Mouse (Mus musculus): ENCODE measurements at regions not wholly inside any gene's neighbourhood (a gene's known extent, or its start where the extent isn't known, plus 50 kb on each side); places are given as distances from the start of the nearest gene placed in this dataset.

DNA sequence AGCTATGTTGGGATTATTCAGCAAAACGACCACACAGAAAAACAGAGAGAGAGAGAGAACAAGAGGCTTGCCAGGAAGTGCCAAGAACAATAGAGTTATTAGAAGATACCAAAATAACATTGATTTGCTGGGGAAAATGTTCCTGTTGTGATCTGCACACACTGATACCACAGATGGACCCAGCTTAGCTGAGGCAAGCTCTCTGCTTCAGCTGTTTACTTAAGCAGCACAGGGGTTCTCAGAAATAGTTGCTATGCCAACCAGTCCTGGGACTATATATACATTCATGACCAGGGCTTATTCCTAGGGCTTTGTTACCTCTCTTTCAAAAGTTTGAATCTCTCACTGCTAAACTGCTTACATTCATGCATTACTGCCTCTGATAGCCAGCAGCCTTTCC is 790.5 kb downstream of the Diaph3 start:
- 0 out of 2 replicates have a peak, but pooled peaks cover 3% of the 10 kb centered on the region for H3K4me1 ChIP-seq
- H3K9me3 ChIP-seq (replicated peaks): no peaks in the 10 kb centered on the region
- WGBS: 64% methylated on average over 1 of the region's 1 CpGs
- H3K9ac ChIP-seq: no peak overlapping the region
- no peaks in the 10 kb centered on the region for H3K36me3 ChIP-seq
- H3K4me3 ChIP-seq: no peak overlapping the region
- no peak overlapping the region for H3K4me2 ChIP-seq (replicated peaks)
- H3K27ac ChIP-seq: no peak overlapping the region
- no peak for ATAC-seq (ENCODE audit: low FRiP score)
- no peaks in the 10 kb centered on the region for H3K27me3 ChIP-seq

DNA sequence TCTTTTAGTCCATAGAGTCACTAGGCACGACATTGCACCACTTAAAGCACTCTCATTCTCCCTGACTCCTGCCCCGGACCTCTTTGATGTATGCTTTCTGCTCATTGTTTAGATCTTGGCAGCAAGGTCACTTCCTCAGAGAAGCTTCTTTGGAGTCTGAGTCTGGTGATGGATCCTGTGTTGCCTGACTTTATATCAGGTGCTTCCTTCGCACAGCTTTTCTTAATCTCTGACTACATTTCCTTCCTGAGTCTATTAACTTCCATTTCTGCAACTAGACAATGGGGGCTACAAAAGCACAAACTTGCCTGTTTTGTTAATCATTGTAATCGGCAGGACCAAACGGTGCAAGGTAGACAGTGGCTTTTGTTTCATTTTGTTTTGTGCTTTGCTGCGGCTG is 802.0 kb downstream of the Diaph3 start:
- H3K9me3 ChIP-seq (replicated peaks): no peaks in the 10 kb centered on the region
- 86% methylated on average over 6 of the region's 6 CpGs for WGBS
- H3K4me3 ChIP-seq: no peak overlapping the region
- no peak overlapping the region for H3K4me2 ChIP-seq (replicated peaks)
- no peak overlapping the region for H3K9ac ChIP-seq
- ATAC-seq (ENCODE audit: low FRiP score): no peak
- no peaks in the 10 kb centered on the region for H3K36me3 ChIP-seq
- no peaks in the 10 kb centered on the region for H3K4me1 ChIP-seq
- no peaks in the 10 kb centered on the region for H3K27me3 ChIP-seq
- H3K27ac ChIP-seq: no peak overlapping the region

DNA sequence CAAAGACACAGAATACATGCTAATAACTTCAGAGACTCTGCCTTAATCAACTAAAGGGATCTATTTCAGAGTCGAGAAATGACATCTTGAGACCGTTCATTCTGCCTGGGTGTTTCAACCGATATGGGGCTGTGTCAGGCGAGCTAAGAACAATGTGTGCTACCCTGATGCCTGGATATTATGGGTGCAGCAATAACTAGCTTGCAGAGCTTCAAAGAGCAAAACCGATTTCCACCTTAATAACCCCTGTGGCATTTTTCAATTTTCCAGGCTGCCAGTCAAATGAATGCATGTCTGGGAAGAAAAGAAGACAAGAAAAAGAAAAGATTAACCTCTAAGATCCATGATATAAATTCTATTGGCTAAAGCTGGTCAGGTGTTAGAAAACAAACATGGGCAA is 804.0 kb downstream of the Diaph3 start:
- no peaks in the 10 kb centered on the region for H3K9me3 ChIP-seq (replicated peaks)
- whole genome bisulfite sequencing: 78% methylated on average over 5 of the region's 5 CpGs
- H3K4me3 ChIP-seq: no peak overlapping the region
- no peak overlapping the region for H3K9ac ChIP-seq
- H3K4me1 ChIP-seq: no peaks in the 10 kb centered on the region
- H3K27me3 ChIP-seq: no peaks in the 10 kb centered on the region
- no peak for ATAC-seq (ENCODE audit: low FRiP score)
- H3K36me3 ChIP-seq: no peaks in the 10 kb centered on the region
- H3K4me2 ChIP-seq (replicated peaks): no peak overlapping the region
- H3K27ac ChIP-seq: no peak overlapping the region

DNA sequence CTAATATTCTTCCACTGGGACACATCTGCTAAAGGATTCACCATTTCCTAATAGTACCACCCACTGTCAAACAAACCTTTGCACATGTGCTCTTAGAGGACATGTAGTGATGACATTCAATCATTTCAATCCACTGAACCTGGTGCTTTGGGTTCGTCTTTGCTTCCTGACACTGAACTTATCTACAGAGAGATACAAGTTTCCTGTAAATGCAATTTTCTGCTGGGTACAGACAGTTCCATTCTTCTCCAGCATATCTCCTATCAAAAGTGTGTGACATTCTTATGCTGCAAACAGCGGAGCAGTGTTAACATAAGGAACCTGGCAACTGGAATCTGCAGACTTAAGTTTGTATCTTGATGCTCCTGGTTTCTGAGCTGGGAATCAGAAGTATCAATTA is 805.8 kb downstream of the Diaph3 start:
- Histone ChIP-seq H3K9ac (no peak overlapping the region), H3K9me3 (replicated peaks) (no peaks in the 10 kb centered on the region), H3K36me3 (no peaks in the 10 kb centered on the region), H3K4me2 (replicated peaks) (no peak overlapping the region), H3K27me3 (no peaks in the 10 kb centered on the region), H3K4me1 (no peaks in the 10 kb centered on the region), H3K27ac (no peak overlapping the region), H3K4me3 (no peak overlapping the region)
- no peak for ATAC-seq (ENCODE audit: low FRiP score)
- WGBS: 89% methylated on average over 2 of the region's 2 CpGs

DNA sequence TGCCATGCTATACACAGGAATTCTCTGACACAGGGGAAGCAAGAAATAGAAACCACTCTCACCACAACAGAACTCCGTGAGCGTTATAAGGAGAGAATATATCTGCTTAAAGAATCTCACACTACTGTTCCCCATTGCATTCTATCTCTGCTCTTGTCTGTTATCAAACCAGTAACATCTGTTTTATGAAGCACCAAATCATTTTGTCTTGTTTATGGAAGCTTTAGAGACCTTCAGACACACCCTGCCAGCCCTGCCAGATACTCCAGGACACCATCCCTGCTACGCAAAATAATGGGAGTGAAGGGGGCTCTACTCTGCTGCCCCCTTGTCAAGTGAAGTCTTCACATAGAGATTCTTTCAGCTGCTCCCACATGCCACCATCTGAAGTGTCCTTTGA is 811.9 kb downstream of the Diaph3 start:
- H3K4me2 ChIP-seq (replicated peaks): no peak overlapping the region
- no peak overlapping the region for H3K9ac ChIP-seq
- no peak overlapping the region for H3K27ac ChIP-seq
- WGBS: 82% methylated on average over 3 of the region's 3 CpGs
- peaks cover 2% of the 10 kb centered on the region; the same call in 1 of the 2 replicates for H3K4me1 ChIP-seq
- no peaks in the 10 kb centered on the region for H3K36me3 ChIP-seq
- H3K27me3 ChIP-seq: no peaks in the 10 kb centered on the region
- no peak overlapping the region for H3K4me3 ChIP-seq
- ATAC-seq (ENCODE audit: low FRiP score): no peak
- H3K9me3 ChIP-seq (replicated peaks): no peaks in the 10 kb centered on the region

DNA sequence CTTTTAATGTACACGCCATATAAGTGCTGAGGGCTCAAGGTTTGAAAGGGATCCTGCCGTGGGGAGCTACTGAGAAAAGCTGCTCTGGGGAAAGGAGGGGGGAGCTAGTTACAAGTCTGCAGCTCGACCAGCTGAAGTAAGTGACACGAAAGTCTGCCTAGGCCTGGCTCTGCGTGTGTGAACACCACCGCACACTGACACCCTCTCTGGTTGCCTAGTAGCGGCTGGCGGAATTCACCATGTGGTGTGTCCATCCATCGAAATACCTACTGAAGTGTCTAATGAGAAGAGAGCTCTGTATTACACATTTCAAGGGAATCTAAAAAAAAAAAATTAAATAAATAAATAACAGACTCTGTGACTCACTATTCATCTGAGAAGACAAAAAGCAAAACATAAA is 813.4 kb downstream of the Diaph3 start:
- no peak overlapping the region for H3K4me3 ChIP-seq
- H3K36me3 ChIP-seq: no peaks in the 10 kb centered on the region
- ATAC-seq (ENCODE audit: low FRiP score): 0 out of 2 replicates have a peak, but pooled peaks have one; percentile 63
- no peak overlapping the region for H3K9ac ChIP-seq
- H3K4me2 ChIP-seq (replicated peaks): no peak overlapping the region
- no peaks in the 10 kb centered on the region for H3K27me3 ChIP-seq
- no peak overlapping the region for H3K27ac ChIP-seq
- H3K4me1 ChIP-seq: peaks cover 2% of the 10 kb centered on the region; the same call in 1 of the 2 replicates
- 42% methylated on average over 9 of the region's 9 CpGs for WGBS
- H3K9me3 ChIP-seq (replicated peaks): no peaks in the 10 kb centered on the region

DNA sequence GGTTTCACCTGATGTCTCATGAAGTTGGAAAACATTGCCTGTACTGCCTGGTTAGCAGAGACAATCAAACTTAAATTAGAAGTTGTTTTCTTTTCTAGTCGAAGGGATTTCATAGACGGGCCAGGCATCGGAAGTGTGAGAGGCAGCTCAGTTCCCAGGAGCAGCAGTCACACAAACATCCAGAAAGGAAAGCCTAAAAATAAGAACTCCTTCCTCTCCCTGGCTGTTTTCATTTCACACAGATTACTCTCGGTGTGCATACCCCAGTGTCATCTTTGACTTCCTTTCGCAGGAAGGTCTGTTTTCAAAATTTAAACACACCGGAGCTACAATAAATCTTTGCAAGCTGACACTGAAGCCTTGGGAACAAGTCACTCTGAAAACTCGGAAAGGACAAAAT is 818.7 kb downstream of the Diaph3 start:
- Histone ChIP-seq H3K27me3 (no peaks in the 10 kb centered on the region), H3K4me3 (no peak overlapping the region), H3K9me3 (replicated peaks) (no peaks in the 10 kb centered on the region), H3K9ac (no peak overlapping the region), H3K36me3 (no peaks in the 10 kb centered on the region), H3K4me1 (no peaks in the 10 kb centered on the region), H3K27ac (no peak overlapping the region), H3K4me2 (replicated peaks) (no peak overlapping the region)
- ATAC-seq (ENCODE audit: low FRiP score): no peak
- WGBS: 65% methylated on average over 7 of the region's 7 CpGs

DNA sequence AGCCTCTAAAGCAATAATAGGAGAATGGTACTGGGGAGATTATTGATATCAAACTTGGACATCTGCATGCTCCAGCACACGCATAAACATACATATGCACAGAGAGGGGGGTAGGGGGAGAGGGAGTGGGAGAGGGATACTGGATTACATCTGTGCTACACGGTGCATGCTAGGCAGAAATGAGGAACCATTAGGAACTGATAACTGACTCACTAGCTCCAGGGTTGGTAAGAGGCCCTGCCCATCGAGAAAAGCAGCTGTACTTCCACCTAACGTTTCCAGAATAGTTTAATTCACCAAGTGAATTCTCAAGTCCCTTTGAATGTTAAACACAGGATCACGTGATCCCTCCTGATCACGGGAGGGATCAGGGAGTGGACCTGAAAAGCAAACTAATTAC is 825.1 kb downstream of the Diaph3 start:
- ATAC-seq (ENCODE audit: low FRiP score): no peak
- Histone ChIP-seq H3K9me3 (replicated peaks) (no peaks in the 10 kb centered on the region), H3K27me3 (no peaks in the 10 kb centered on the region), H3K36me3 (no peaks in the 10 kb centered on the region), H3K9ac (no peak overlapping the region), H3K27ac (no peak overlapping the region), H3K4me2 (replicated peaks) (no peak overlapping the region), H3K4me1 (no peaks in the 10 kb centered on the region), H3K4me3 (no peak overlapping the region)
- WGBS: 79% methylated on average over 6 of the region's 6 CpGs

DNA sequence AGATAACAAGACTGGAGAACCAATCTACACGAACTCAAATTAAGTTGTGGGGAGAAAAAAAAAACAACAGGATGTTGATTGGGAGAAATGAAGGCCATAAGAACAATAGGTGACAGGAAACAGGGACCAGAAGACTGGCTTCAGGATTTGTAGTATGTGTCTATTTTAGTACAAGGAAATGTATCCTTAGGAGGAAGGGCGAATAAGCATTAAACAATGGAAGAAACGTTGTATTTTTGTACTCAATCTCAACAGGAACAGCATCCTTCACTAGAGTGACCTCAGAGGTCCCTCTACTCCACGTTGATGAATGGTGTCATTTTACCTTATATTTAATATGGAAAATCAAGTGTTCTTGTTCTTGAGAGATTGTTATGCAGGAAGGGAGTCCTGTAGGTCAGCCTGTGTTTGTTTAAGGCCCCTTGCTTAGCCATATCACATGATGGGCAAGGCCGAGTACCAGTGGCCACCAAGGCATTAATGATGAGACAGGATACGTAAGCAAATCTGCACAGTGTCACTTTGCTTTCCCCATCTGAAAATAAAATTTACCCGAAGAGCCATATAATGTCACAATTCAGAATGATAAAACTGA is 832.0 kb downstream of the Diaph3 start:
- no peak overlapping the region for H3K27ac ChIP-seq
- H3K36me3 ChIP-seq: no peaks in the 10 kb centered on the region
- no peaks in the 10 kb centered on the region for H3K9me3 ChIP-seq (replicated peaks)
- no peaks in the 10 kb centered on the region for H3K4me1 ChIP-seq
- 76% methylated on average over 7 of the region's 7 CpGs for WGBS
- no peak overlapping the region for H3K4me3 ChIP-seq
- ATAC-seq (ENCODE audit: low FRiP score): no peak
- no peak overlapping the region for H3K9ac ChIP-seq
- no peaks in the 10 kb centered on the region for H3K27me3 ChIP-seq
- H3K4me2 ChIP-seq (replicated peaks): no peak overlapping the region

DNA sequence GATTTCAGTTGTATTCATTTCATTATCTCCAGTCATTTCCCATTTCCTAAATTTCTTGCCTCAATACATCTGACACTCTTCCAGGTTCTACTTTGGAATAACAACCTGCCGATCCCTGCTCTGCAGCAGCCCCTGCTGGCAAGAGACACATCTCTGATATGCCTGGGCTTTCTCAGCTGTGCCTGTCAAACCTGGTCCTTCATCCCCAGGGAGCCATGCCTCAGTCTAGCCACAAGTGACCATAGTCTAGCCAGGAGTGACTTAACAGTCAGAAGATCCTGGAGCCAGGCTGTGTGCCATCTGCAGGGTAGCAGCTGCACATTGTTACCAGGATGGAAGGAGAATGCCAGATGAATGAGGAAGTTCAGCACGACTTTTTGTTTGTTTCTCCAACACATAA is 833.2 kb downstream of the Diaph3 start:
- no peaks in the 10 kb centered on the region for H3K9me3 ChIP-seq (replicated peaks)
- H3K27ac ChIP-seq: no peak overlapping the region
- no peaks in the 10 kb centered on the region for H3K36me3 ChIP-seq
- no peak overlapping the region for H3K9ac ChIP-seq
- no peaks in the 10 kb centered on the region for H3K4me1 ChIP-seq
- WGBS: 40% methylated on average over 2 of the region's 2 CpGs
- no peak overlapping the region for H3K4me2 ChIP-seq (replicated peaks)
- H3K27me3 ChIP-seq: no peaks in the 10 kb centered on the region
- ATAC-seq (ENCODE audit: low FRiP score): no peak
- no peak overlapping the region for H3K4me3 ChIP-seq

DNA sequence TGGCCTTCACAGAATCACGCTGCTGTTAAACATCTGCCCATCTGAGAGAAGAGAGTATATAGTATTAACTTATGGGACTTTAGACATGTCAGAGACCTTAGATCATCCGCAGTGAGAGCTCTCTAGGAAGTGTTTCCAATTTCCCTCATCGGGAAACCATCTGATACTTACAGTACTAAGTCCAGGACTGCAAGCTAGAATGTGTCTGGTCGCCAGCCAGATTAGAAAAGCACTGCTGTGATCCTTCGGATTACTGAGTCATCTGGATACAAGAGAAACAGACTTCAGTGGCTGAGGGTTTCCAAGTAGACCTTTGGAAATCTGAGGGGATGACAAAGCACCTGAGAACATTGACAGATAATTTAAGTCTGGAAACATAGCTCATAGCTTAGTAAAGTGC is 839.4 kb downstream of the Diaph3 start:
- Histone ChIP-seq H3K4me1 (no peaks in the 10 kb centered on the region), H3K27ac (no peak overlapping the region), H3K4me3 (no peak overlapping the region), H3K36me3 (no peaks in the 10 kb centered on the region), H3K9ac (no peak overlapping the region), H3K9me3 (replicated peaks) (no peaks in the 10 kb centered on the region), H3K27me3 (no peaks in the 10 kb centered on the region), H3K4me2 (replicated peaks) (no peak overlapping the region)
- no peak for ATAC-seq (ENCODE audit: low FRiP score)
- WGBS: 92% methylated on average over 5 of the region's 5 CpGs

DNA sequence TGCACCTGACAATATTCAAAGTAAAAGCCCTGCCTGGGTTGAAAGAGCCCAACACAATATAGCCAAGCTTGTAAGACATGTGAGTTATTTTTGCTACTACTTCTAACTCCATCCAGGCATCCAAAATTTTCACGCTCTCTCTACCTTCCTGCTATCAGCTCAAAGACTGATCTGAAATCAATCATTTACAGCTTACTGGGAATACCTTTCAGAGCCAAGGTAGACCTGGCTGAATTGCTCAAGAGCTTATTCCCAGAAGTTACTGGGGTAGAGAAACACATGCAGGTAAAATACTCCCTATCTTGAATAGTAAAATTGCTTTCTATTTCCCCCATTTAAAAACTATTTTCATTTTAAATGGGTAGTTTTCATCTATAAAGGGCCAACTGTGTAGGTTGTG is 840.2 kb downstream of the Diaph3 start:
- Histone ChIP-seq H3K36me3 (no peaks in the 10 kb centered on the region), H3K27ac (no peak overlapping the region), H3K4me2 (replicated peaks) (no peak overlapping the region), H3K9me3 (replicated peaks) (no peaks in the 10 kb centered on the region), H3K4me3 (no peak overlapping the region), H3K9ac (no peak overlapping the region), H3K27me3 (no peaks in the 10 kb centered on the region), H3K4me1 (no peaks in the 10 kb centered on the region)
- ATAC-seq (ENCODE audit: low FRiP score): no peak
- 84% methylated on average over 1 of the region's 1 CpGs for WGBS

DNA sequence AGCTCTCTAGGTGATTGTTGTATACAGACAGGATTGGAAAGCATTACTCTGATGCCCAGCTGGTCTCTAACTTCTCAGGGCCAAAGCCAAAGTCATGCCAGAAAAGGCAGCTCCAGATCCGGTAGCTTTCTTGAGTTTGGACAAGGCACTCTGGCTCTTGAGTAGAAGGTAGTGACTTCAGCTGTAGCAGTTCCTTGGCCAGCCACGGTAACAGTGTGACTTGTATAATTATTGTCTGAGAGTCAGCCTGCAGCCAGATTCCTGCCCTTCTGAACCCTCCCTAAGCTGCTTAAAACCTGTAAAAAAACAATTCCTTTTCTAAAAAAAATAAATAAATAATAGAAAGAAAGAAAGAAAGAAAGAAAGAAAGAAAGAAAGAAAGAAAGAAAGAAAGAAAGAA is 843.0 kb downstream of the Diaph3 start:
- 59% methylated on average over 2 of the region's 2 CpGs for WGBS
- H3K9me3 ChIP-seq (replicated peaks): no peaks in the 10 kb centered on the region
- H3K4me1 ChIP-seq: no peaks in the 10 kb centered on the region
- no peaks in the 10 kb centered on the region for H3K27me3 ChIP-seq
- no peak for ATAC-seq (ENCODE audit: low FRiP score)
- H3K4me3 ChIP-seq: no peak overlapping the region
- no peak overlapping the region for H3K27ac ChIP-seq
- H3K36me3 ChIP-seq: no peaks in the 10 kb centered on the region
- H3K9ac ChIP-seq: no peak overlapping the region
- H3K4me2 ChIP-seq (replicated peaks): no peak overlapping the region

All from hindbrain, embryonic 12.5 days (tissue).